Comparison of ENCODE assay signal across 13 mouse cellular contexts in the genomic region with DNA sequence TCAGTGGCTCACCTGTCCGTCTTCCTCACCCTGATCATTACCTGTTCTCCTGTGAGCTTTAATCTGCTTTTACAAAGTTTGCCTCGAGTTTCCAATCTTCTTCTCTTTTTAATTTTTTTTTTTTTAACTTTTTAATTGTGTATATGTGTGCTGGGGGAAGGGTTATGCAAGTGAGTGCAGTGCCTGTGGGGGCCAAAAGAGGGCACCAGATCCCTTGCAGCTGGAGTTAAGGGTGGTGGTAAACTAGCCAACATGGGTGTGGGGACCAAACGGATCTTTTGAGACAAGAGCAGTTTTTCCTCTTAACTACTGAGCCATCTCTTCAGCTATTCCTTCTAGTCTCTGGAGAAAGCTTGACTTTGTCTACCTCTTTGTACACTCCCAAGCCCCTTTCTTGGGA. TPM values are rescaled to one million over a fixed set of nuclear protein-coding genes. Genes with fewer than 3 reads are reported as not detected.
DNase-seq lines count a peak whose midpoint lies in the region; ATAC-seq and TF ChIP-seq lines count a peak whose summit lies in the region.
"Had no signal": no experiment of that assay in that cellular context is flagged by ENCODE, and none has a peak within 500 bp of the region (broad histone marks: within the 10 kb centered on the region; RNA-seq: fewer than 3 reads in every experiment).

No protein-coding gene starts in this region.

- no peak for DNase-seq in heart, adult 2 months
- DNase-seq in heart, postnatal 36 days: no peak
- peak; percentile 86 for DNase-seq in midbrain, embryonic 11.5 days (ENCODE audit: low spot score, missing footprints)
- DNase-seq in midbrain, embryonic 14.5 days: no peak
- DNase-seq in ES-E14 (ENCODE audit: low read depth, low spot score): peak; percentile 49
- no peak for DNase-seq in ovary, postnatal 10 days (ENCODE audit: low spot score)
- DNase-seq in frontal cortex, postnatal 10 days (ENCODE audit: low spot score in 2 of 2): no peak
- DNase-seq: layer of hippocampus, adult 9-11 months; liver, embryonic 13.5 days had no signal

- H3K4me1 ChIP-seq in heart, adult 2 months (ENCODE audit: control insufficient read depth, insufficient read depth, low read length): no peaks in the 10 kb centered on the region
- no peaks in the 10 kb centered on the region for H3K4me1 ChIP-seq in midbrain, embryonic 11.5 days (ENCODE audit: control insufficient read depth, insufficient read depth, low read length)
- H3K4me1 ChIP-seq in midbrain, embryonic 14.5 days (ENCODE audit: control insufficient read depth, insufficient read depth, low read length): no peaks in the 10 kb centered on the region
- H3K4me1 ChIP-seq in ES-E14 (ENCODE audit: control insufficient read depth in 2 of 2, insufficient read depth in 2 of 2, low read length in 2 of 2, poor library complexity in 1 of 2): no peaks in the 10 kb centered on the region
- peaks cover 3% of the 10 kb centered on the region; the same call in 1 of the 2 replicates for H3K4me1 ChIP-seq in small intestine, adult 2 months (ENCODE audit: control insufficient read depth, insufficient read depth, insufficient read length, low read length)
- H3K4me1 ChIP-seq: forebrain, embryonic 12.5 days; liver, embryonic 13.5 days; midbrain, embryonic 15.5 days had no signal

- in situ Hi-C loops in ES-E14 (cut with MboI; ENCODE audit: low sequenced_read_pairs in 2 of 2, unreplicated experiment in 2 of 2): no loop called here

- WGBS in heart, adult 2 months: 83% methylated on average over 3 of the region's 3 CpGs
- 69% methylated on average over 3 of the region's 3 CpGs for WGBS in midbrain, embryonic 11.5 days
- 73% methylated on average over 3 of the region's 3 CpGs for WGBS in midbrain, embryonic 14.5 days
- 77% methylated on average over 3 of the region's 3 CpGs for WGBS in small intestine, adult 2 months

- no peak for TF ChIP-seq EP300 in heart, adult 2 months (IDR thresholded peaks at IDR 0.05; ENCODE audit: insufficient read depth, low read depth, low read length)

- no peak overlapping the region for H3K27ac ChIP-seq in heart, adult 2 months
- no peak overlapping the region for H3K27ac ChIP-seq in midbrain, embryonic 11.5 days (ENCODE audit: low read depth, low read length)
- H3K27ac ChIP-seq in midbrain, embryonic 14.5 days (replicated peaks; ENCODE audit: low read depth, low read length): no peak overlapping the region
- H3K27ac ChIP-seq in ES-E14 (ENCODE audit: insufficient read depth, low read depth, low read length, poor library complexity, severe bottlenecking): no peak overlapping the region
- no peak overlapping the region for H3K27ac ChIP-seq in small intestine, adult 2 months (ENCODE audit: insufficient read depth, low read depth, low read length)
- H3K27ac ChIP-seq: forebrain, embryonic 12.5 days; liver, embryonic 13.5 days; midbrain, embryonic 15.5 days had no signal

- H3K4me3 ChIP-seq in heart, adult 2 months: no peak overlapping the region
- no peak overlapping the region for H3K4me3 ChIP-seq in midbrain, embryonic 11.5 days (ENCODE audit: low read depth, low read length)
- H3K4me3 ChIP-seq in midbrain, embryonic 14.5 days (replicated peaks; ENCODE audit: low read depth, low read length): no peak overlapping the region
- no peak overlapping the region for H3K4me3 ChIP-seq in ES-E14 (ENCODE audit: insufficient read depth in 1 of 2, low read depth in 1 of 2, low read length in 2 of 2, poor library complexity in 1 of 2, severe bottlenecking in 1 of 2)
- H3K4me3 ChIP-seq in small intestine, adult 2 months (ENCODE audit: low read depth, low read length): no peak overlapping the region
- H3K4me3 ChIP-seq: forebrain, embryonic 12.5 days; liver, embryonic 13.5 days; midbrain, embryonic 15.5 days had no signal

- intact Hi-C loops in heart, adult 2 months (cut with DNase I): loop anchor here (10.0 kb wide), 1 partner anchor 143 kb away; no protein-coding TSS in a partner anchor
- intact Hi-C loops in heart, postnatal 36 days (cut with DNase I): no loop called here

- no peak for TF ChIP-seq POLR2A in heart, adult 2 months (IDR thresholded peaks at IDR 0.05; ENCODE audit: insufficient read depth, low read depth, low read length)
- TF ChIP-seq POLR2A in small intestine, adult 2 months (IDR thresholded peaks at IDR 0.05; ENCODE audit: low read depth, low read length): no peak

- peak; percentile 62 for TF ChIP-seq CTCF in heart, adult 2 months (IDR thresholded peaks at IDR 0.05)
- TF ChIP-seq CTCF in small intestine, adult 2 months (IDR thresholded peaks at IDR 0.05; ENCODE audit: extremely low read depth, insufficient read length, insufficient replicate concordance, low read depth, low read length): peak; percentile 31; the same call in 1 of the 2 replicates

- no peaks in the 10 kb centered on the region for H3K79me2 ChIP-seq in heart, adult 2 months (replicated peaks; ENCODE audit: control insufficient read depth, insufficient read depth, low read length)

- no peak overlapping the region for H3K9ac ChIP-seq in heart, adult 2 months (ENCODE audit: low read depth, low read length)
- no peak overlapping the region for H3K9ac ChIP-seq in midbrain, embryonic 11.5 days (ENCODE audit: low read length)
- no peak overlapping the region for H3K9ac ChIP-seq in midbrain, embryonic 14.5 days (replicated peaks; ENCODE audit: low read length)
- H3K9ac ChIP-seq in ES-E14 (ENCODE audit: insufficient read depth, low read depth, low read length, poor library complexity, severe bottlenecking): no peak overlapping the region
- H3K9ac ChIP-seq: forebrain, embryonic 12.5 days; liver, embryonic 13.5 days; midbrain, embryonic 15.5 days had no signal

- H3K9me3 ChIP-seq in midbrain, embryonic 11.5 days (ENCODE audit: control insufficient read depth, low read length): no peaks in the 10 kb centered on the region
- H3K9me3 ChIP-seq in midbrain, embryonic 14.5 days (ENCODE audit: control insufficient read depth, low read length): no peaks in the 10 kb centered on the region
- H3K9me3 ChIP-seq in ES-E14 (ENCODE audit: control insufficient read depth, insufficient read depth, low read depth, low read length): no peaks in the 10 kb centered on the region
- H3K9me3 ChIP-seq: forebrain, embryonic 12.5 days; liver, embryonic 13.5 days; midbrain, embryonic 15.5 days had no signal

- H3K36me3 ChIP-seq in heart, adult 2 months (ENCODE audit: control insufficient read depth, insufficient read depth, low read length): peaks cover 14% of the 10 kb centered on the region
- H3K36me3 ChIP-seq in midbrain, embryonic 11.5 days (ENCODE audit: control insufficient read depth, insufficient read depth, low read length): peaks cover 3% of the 10 kb centered on the region; the same call in 1 of the 2 replicates
- H3K36me3 ChIP-seq in midbrain, embryonic 14.5 days (ENCODE audit: control insufficient read depth, insufficient read depth, low read length): peaks cover 57% of the 10 kb centered on the region
- peaks cover 6% of the 10 kb centered on the region for H3K36me3 ChIP-seq in ES-E14 (ENCODE audit: control insufficient read depth, insufficient read depth, low read length, poor library complexity, severe bottlenecking)
- H3K36me3 ChIP-seq in small intestine, adult 2 months (ENCODE audit: control insufficient read depth, insufficient read depth, low read length): peaks cover 44% of the 10 kb centered on the region

- no peaks in the 10 kb centered on the region for H3K27me3 ChIP-seq in heart, adult 2 months (ENCODE audit: control insufficient read depth, insufficient read depth, low read length)
- no peaks in the 10 kb centered on the region for H3K27me3 ChIP-seq in midbrain, embryonic 11.5 days (ENCODE audit: control insufficient read depth, insufficient read depth, low read length)
- no peaks in the 10 kb centered on the region for H3K27me3 ChIP-seq in midbrain, embryonic 14.5 days (ENCODE audit: control insufficient read depth, insufficient read depth, low read length)
- H3K27me3 ChIP-seq in small intestine, adult 2 months (ENCODE audit: control insufficient read depth, insufficient read depth, low read length): no peaks in the 10 kb centered on the region
- H3K27me3 ChIP-seq: forebrain, embryonic 12.5 days; liver, embryonic 13.5 days; midbrain, embryonic 15.5 days had no signal

- H3K4me2 ChIP-seq in midbrain, embryonic 11.5 days: no peak overlapping the region
- no peak overlapping the region for H3K4me2 ChIP-seq in midbrain, embryonic 14.5 days (ENCODE audit: low read length)
- H3K4me2 ChIP-seq: forebrain, embryonic 12.5 days; liver, embryonic 13.5 days; midbrain, embryonic 15.5 days had no signal

- ATAC-seq in midbrain, embryonic 11.5 days (ENCODE audit: low FRiP score): no peak
- ATAC-seq in midbrain, embryonic 14.5 days (ENCODE audit: low FRiP score, low TSS enrichment): no peak
- ATAC-seq: midbrain, embryonic 15.5 days had no signal

RNA-seq across cellular contexts. Expression of gene Npff, which starts 3.2 kb away (rescaled TPM):
- 1 to 10 TPM in 1 of 2 experiments, under 1 TPM in 1; 0.50 to 1.4 TPM for total RNA-seq in heart, adult 2 months (2021)
- 5.1 and 6.3 TPM in 2 replicates for polyA plus RNA-seq in heart, adult 2 months (2012; rRNA removed)
- 1 to 10 TPM in 1 of 2 experiments, under 1 TPM in 1; 0.89 to 1.4 TPM for total RNA-seq in heart, postnatal 36 days (2021)
- polyA plus RNA-seq in midbrain, embryonic 11.5 days (2014; fragmentation: Nextera tagmentation; extraction: Ambion mirVana): 0.98 and 1.9 TPM in 2 replicates
- polyA plus RNA-seq in midbrain, embryonic 14.5 days (2014; fragmentation: Nextera tagmentation; extraction: Ambion mirVana): 1.3 and 2.7 TPM in 2 replicates
- 1.9 and 2.6 TPM in 2 replicates for total RNA-seq in ES-E14 (2012; rRNA removed)
- polyA plus RNA-seq in small intestine, adult 2 months (2012; rRNA removed): 2.3 and 2.7 TPM in 2 replicates

RNA-seq across cellular contexts. Expression of gene Tarbp2, which starts 9.9 kb away (rescaled TPM):
- total RNA-seq in heart, adult 2 months (2021): 10 to 100 TPM; 37.4 to 43.6 TPM
- 79.2 and 85.0 TPM in 2 replicates for polyA plus RNA-seq in heart, adult 2 months (2012; rRNA removed)
- 10 to 100 TPM; 45.5 to 48.2 TPM for total RNA-seq in heart, postnatal 36 days (2021)
- polyA plus RNA-seq in midbrain, embryonic 11.5 days (2014; fragmentation: Nextera tagmentation; extraction: Ambion mirVana): 91.2 and 96.6 TPM in 2 replicates
- polyA plus RNA-seq in midbrain, embryonic 14.5 days (2014; fragmentation: Nextera tagmentation; extraction: Ambion mirVana): 76.3 and 90.7 TPM in 2 replicates
- 163 and 184 TPM in 2 replicates for total RNA-seq in ES-E14 (2012; rRNA removed)
- 43.2 and 71.1 TPM in 2 replicates for polyA plus RNA-seq in small intestine, adult 2 months (2012; rRNA removed)

RNA-seq across cellular contexts. Expression of gene Map3k12, which starts 11.1 kb away (rescaled TPM):
- 1 to 10 TPM; 2.1 to 2.4 TPM for total RNA-seq in heart, adult 2 months (2021)
- 4.1 and 5.5 TPM in 2 replicates for polyA plus RNA-seq in heart, adult 2 months (2012; rRNA removed)
- 1 to 10 TPM; 3.5 to 3.6 TPM for total RNA-seq in heart, postnatal 36 days (2021)
- 16.4 and 19.7 TPM in 2 replicates for polyA plus RNA-seq in midbrain, embryonic 11.5 days (2014; fragmentation: Nextera tagmentation; extraction: Ambion mirVana)
- polyA plus RNA-seq in midbrain, embryonic 14.5 days (2014; fragmentation: Nextera tagmentation; extraction: Ambion mirVana): 44.2 and 47.9 TPM in 2 replicates
- total RNA-seq in ES-E14 (2012; rRNA removed): 18.1 and 25.4 TPM in 2 replicates
- 1.4 and 2.1 TPM in 2 replicates for polyA plus RNA-seq in small intestine, adult 2 months (2012; rRNA removed)

RNA-seq across cellular contexts. Expression of gene Gm10337, which starts 24.4 kb away (rescaled TPM):
- total RNA-seq in heart, adult 2 months (2021): not detected
- not detected in 2 replicates for polyA plus RNA-seq in heart, adult 2 months (2012; rRNA removed)
- not detected for total RNA-seq in heart, postnatal 36 days (2021)
- polyA plus RNA-seq in midbrain, embryonic 11.5 days (2014; fragmentation: Nextera tagmentation; extraction: Ambion mirVana): 6.7 TPM in 1 of 2 replicates, not detected in the other
- 9.6 TPM in 1 of 2 replicates, not detected in the other for polyA plus RNA-seq in midbrain, embryonic 14.5 days (2014; fragmentation: Nextera tagmentation; extraction: Ambion mirVana)
- total RNA-seq in ES-E14 (2012; rRNA removed): not detected in 2 replicates
- polyA plus RNA-seq in small intestine, adult 2 months (2012; rRNA removed): not detected in 2 replicates
- total RNA-seq: granulocyte monocyte progenitor cell, adult 5-6 weeks had no signal
- polyA plus RNA-seq: liver, embryonic 13.5 days had no signal

RNA-seq across cellular contexts. Expression of gene Pcbp2, which starts 57.6 kb away (rescaled TPM):
- total RNA-seq in heart, adult 2 months (2021): 100 to 1,000 TPM; 442 to 494 TPM
- polyA plus RNA-seq in heart, adult 2 months (2012; rRNA removed): 384 and 453 TPM in 2 replicates
- 100 to 1,000 TPM; 482 to 500 TPM for total RNA-seq in heart, postnatal 36 days (2021)
- polyA plus RNA-seq in midbrain, embryonic 11.5 days (2014; fragmentation: Nextera tagmentation; extraction: Ambion mirVana): 234 and 255 TPM in 2 replicates
- polyA plus RNA-seq in midbrain, embryonic 14.5 days (2014; fragmentation: Nextera tagmentation; extraction: Ambion mirVana): 187 TPM in 2 replicates
- total RNA-seq in ES-E14 (2012; rRNA removed): 206 and 377 TPM in 2 replicates
- 215 and 442 TPM in 2 replicates for polyA plus RNA-seq in small intestine, adult 2 months (2012; rRNA removed)

Comparison
In these comparisons a context has a peak if more than half of its experiments do, and no peak if none do; other contexts are left out.
1. DNase-seq: peak in midbrain, embryonic 11.5 days (single experiment) and ES-E14 (single experiment); none in heart, adult 2 months (0 of 2), heart, postnatal 36 days (0 of 2), midbrain, embryonic 14.5 days (single experiment), ovary, postnatal 10 days (single experiment) and frontal cortex, postnatal 10 days (0 of 2).